Mouse (Mus musculus) kidney, embryonic 16.5 days (tissue): ENCODE results near the gene Paxip1. TPM values are rescaled to one million over a fixed set of nuclear protein-coding genes. Genes with fewer than 3 reads are reported as not detected.

ENCODE experiments used
- ATAC-seq: fragments of 200-750 bp; cut with Nextera tagmentation; 2 replicates; pipeline ENCODE4 v1.8.0; 2017; ENCODE audit warnings: moderate TSS enrichment; ENCODE audit not compliant: low FRiP score, low TSS enrichment
- H3K27ac ChIP-seq: fragments of 300-500 bp; sonication (generic); 2 replicates; pipeline ENCODE4 v1.5.1; 2014; ENCODE audit warnings: low read length
- H3K27me3 ChIP-seq: fragments of 300-500 bp; sonication (generic); 2 replicates; pipeline ENCODE4 v1.6.1; 2014; ENCODE audit warnings: low read length, control low read depth, mixed read lengths; ENCODE audit not compliant: insufficient read depth
- H3K36me3 ChIP-seq: fragments of 300-500 bp; sonication (generic); 2 replicates; pipeline ENCODE4 v1.6.1; 2014; ENCODE audit warnings: low read length, control low read depth, mixed read lengths; ENCODE audit not compliant: insufficient read depth
- H3K4me1 ChIP-seq: fragments of 300-500 bp; sonication (generic); 2 replicates; pipeline ENCODE4 v1.6.1; 2014; ENCODE audit warnings: low read length, control low read depth, mixed read lengths; ENCODE audit not compliant: insufficient read depth
- H3K4me2 ChIP-seq: fragments of 300-500 bp; sonication (generic); replicated peaks from 2 replicates; pipeline ENCODE4 v1.6.1; 2014; ENCODE audit warnings: low read depth, low read length
- H3K4me3 ChIP-seq: fragments of 300-500 bp; sonication (generic); 2 replicates; pipeline ENCODE4 v1.5.1; 2014; ENCODE audit warnings: mild to moderate bottlenecking, low read length
- H3K9ac ChIP-seq: fragments of 300-500 bp; sonication (generic); replicated peaks from 2 replicates; pipeline ENCODE4 v1.6.1; 2014; ENCODE audit warnings: low read length
- H3K9me3 ChIP-seq: fragments of 300-500 bp; sonication (generic); 2 replicates; pipeline ENCODE4 v1.6.1; 2016; ENCODE audit warnings: low read length, control low read depth
- WGBS: fragments of 180-500 bp; shearing (Covaris S2); extraction: QIAGEN DNeasy Blood & Tissue Kit; methylation state at CpG from one replicate; pipeline ENCODE4 v1.1.7; 2014; 5-methylcytosine and 5-hydroxymethylcytosine counted together
- polyA plus RNA-seq: library from polyadenylated mRNA; unstranded; fragments of >200 nt; fragmentation: Nextera tagmentation; extraction: Ambion mirVana; gene quantifications from 2 replicates; pipeline ENCODE4 v1.2.1, GENCODE M21; 2015

Paxip1 gene
- polyA plus RNA-seq, 1 experiment from 2014 or later, result 38.8 TPM

DNA sequence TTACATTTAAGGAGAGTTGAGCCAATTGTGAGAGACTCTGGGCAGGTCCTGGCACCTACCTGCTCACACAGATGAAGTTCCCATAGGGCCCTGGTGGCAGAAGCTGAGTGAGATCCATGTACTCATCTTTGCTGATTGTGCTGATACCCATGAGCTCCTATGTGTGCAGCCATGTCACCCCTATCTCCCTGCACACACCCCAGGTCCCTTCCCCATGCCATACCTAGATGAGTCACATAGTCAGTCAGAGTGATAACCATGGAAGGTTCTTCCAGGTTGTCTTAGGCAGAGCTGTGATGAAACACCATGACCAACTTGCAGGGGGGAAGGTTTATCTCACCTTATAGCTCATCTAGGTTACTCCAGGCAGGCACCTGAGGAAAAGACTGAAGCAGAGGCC is 84.2 kb downstream of the Paxip1 start:
- Histone ChIP-seq H3K9ac (no peak overlapping the region), H3K36me3 (no peaks in the 10 kb centered on the region), H3K9me3 (no peaks in the 10 kb centered on the region), H3K4me2 (no peak overlapping the region), H3K27ac (peak overlapping the region; percentile 67), H3K4me1 (peaks cover 25% of the 10 kb centered on the region), H3K27me3 (no peaks in the 10 kb centered on the region), H3K4me3 (no peak overlapping the region)
- no peak for ATAC-seq

- H3K9ac ChIP-seq, result no peak overlapping the region
- H3K27me3 ChIP-seq, result no peaks in the 10 kb centered on the region
- 49% methylated on average over 6 of the region's 6 CpGs for WGBS
- H3K4me2 ChIP-seq, result no peak overlapping the region
- H3K36me3 ChIP-seq, result no peaks in the 10 kb centered on the region
- H3K9me3 ChIP-seq, result no peaks in the 10 kb centered on the region
- peaks cover 25% of the 10 kb centered on the region for H3K4me1 ChIP-seq
- no peak overlapping the region for H3K4me3 ChIP-seq
- H3K27ac ChIP-seq, result peak overlapping the region; percentile 54
- peak; percentile 25; the same call in 1 of the 2 replicates for ATAC-seq
These were observed 84.9 kb downstream of the Paxip1 start for GRCm38 (mm10) chr5:27706551-27706950.

DNA sequence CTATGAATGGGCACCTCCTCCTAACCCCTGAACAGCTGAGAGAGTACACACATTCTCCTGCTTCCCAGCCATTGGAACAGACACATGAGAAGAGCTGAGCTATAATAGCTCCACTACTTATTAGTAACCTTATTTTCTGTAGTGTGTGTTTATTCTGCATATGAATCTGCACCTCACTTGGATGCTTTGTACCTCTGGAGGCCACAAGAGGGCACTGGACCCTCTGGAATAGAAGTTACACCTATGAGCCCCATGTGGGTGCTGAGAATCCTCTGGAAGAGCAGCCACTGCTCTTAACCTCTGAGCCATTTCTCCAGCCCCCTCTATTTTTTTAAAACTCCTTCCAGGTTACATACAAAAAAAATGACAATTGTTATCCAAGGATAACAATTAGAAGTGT is 86.5 kb downstream of the Paxip1 start:
- peaks cover 25% of the 10 kb centered on the region for H3K4me1 ChIP-seq
- H3K4me2 ChIP-seq, result no peak overlapping the region
- no peak overlapping the region for H3K9ac ChIP-seq
- H3K27ac ChIP-seq, result no peak overlapping the region
- no peaks in the 10 kb centered on the region for H3K9me3 ChIP-seq
- H3K36me3 ChIP-seq, result no peaks in the 10 kb centered on the region
- no peak overlapping the region for H3K4me3 ChIP-seq
- ATAC-seq, result no peak
- no peaks in the 10 kb centered on the region for H3K27me3 ChIP-seq

GRCm38 (mm10) chr5:27702482-27702881 is 89.0 kb downstream of the Paxip1 start:
- Histone ChIP-seq H3K36me3 (no peaks in the 10 kb centered on the region), H3K4me2 (no peak overlapping the region), H3K9me3 (no peaks in the 10 kb centered on the region), H3K9ac (no peak overlapping the region), H3K4me1 (peaks cover 12% of the 10 kb centered on the region), H3K4me3 (no peak overlapping the region), H3K27ac (no peak overlapping the region), H3K27me3 (no peaks in the 10 kb centered on the region)
- WGBS, result 83% methylated on average over 6 of the region's 6 CpGs
- ATAC-seq, result no peak

Other genes starting within 250 kb of the Paxip1 start
- not detected in 2 replicates for gene Htr5a, start 50.5 kb upstream of the Paxip1 start, polyA plus RNA-seq